Mouse (Mus musculus) liver, embryonic 12.5 days (tissue): ENCODE measurements around the gene Bsg. TPM values are rescaled to one million over a fixed set of nuclear protein-coding genes. Genes with fewer than 3 reads are reported as not detected.

Experiments
- ATAC-seq: fragments of 200-750 bp; cut with Nextera tagmentation; 2 replicates; pipeline ENCODE4 v1.8.0; 2017; ENCODE audit warnings: moderate number of reproducible peaks, mild to moderate bottlenecking, moderate library complexity
- H3K27ac ChIP-seq: fragments of 300-500 bp; sonication (generic); 2 replicates; pipeline ENCODE4 v1.5.1; 2016; ENCODE audit warnings: mild to moderate bottlenecking
- H3K27me3 ChIP-seq: fragments of 300-500 bp; sonication (generic); replicated peaks from 2 replicates; pipeline ENCODE4 v1.6.1; 2016; ENCODE audit warnings: mild to moderate bottlenecking, moderate library complexity
- H3K36me3 ChIP-seq: fragments of 300-500 bp; sonication (generic); 2 replicates; pipeline ENCODE4 v1.6.1; 2016; ENCODE audit warnings: mild to moderate bottlenecking, moderate library complexity
- H3K4me1 ChIP-seq: fragments of 300-500 bp; sonication (generic); 2 replicates; pipeline ENCODE4 v1.6.1; 2016
- H3K4me2 ChIP-seq: fragments of 300-500 bp; sonication (generic); 2 replicates; pipeline ENCODE4 v1.6.1; 2016; ENCODE audit warnings: mild to moderate bottlenecking, moderate library complexity
- H3K4me3 ChIP-seq: fragments of 300-500 bp; sonication (generic); 2 replicates; pipeline ENCODE4 v1.5.1; 2016; ENCODE audit warnings: mild to moderate bottlenecking, moderate library complexity
- H3K9ac ChIP-seq: fragments of 300-500 bp; sonication (generic); 2 replicates; pipeline ENCODE4 v1.6.1; 2016; ENCODE audit warnings: mild to moderate bottlenecking, moderate library complexity
- H3K9me3 ChIP-seq: fragments of 300-500 bp; sonication (generic); replicated peaks from 2 replicates; pipeline ENCODE4 v1.6.1; 2016; ENCODE audit warnings: mild to moderate bottlenecking, moderate library complexity
- WGBS: fragments of 180-500 bp; shearing (Covaris S2); methylation state at CpG from one replicate; pipeline ENCODE4 v1.1.7; 2016; ENCODE audit not compliant: insufficient replicate concordance; 5-methylcytosine and 5-hydroxymethylcytosine counted together
- polyA plus RNA-seq: library from polyadenylated mRNA; unstranded; fragments of >200 nt; fragmentation: Nextera tagmentation; extraction: Ambion mirVana; gene quantifications from 2 replicates; pipeline ENCODE4 v1.2.1, GENCODE M21; 2016

Bsg gene
- polyA plus RNA-seq, 1 experiment from 2014 or later: 1,045 TPM

DNA sequence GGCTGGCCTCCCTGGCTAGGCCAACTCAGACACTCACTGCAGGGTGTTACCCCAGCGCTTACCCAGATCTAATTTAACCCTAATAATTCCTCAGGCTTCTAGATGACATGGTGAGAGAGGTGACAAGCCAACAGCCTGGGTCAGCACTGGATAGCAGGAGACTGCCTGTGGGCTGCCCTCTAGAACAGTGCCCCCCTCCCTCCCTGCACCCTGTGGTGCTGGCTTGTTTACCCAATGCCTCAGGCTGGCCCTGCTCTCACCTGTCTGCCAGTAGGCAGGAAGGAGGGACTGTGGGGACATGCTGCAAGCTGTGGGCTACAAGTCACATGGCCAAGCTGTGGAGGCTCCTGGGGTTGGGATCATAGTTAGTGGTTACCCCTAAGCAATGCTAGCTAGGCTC is 2.9 kb downstream of the Bsg start:
- H3K4me2 ChIP-seq: peak overlapping the region; percentile 91
- H3K4me3 ChIP-seq: peak overlapping the region; percentile 89
- no peaks in the 10 kb centered on the region for H3K27me3 ChIP-seq
- peak overlapping the region; percentile 98 for H3K9ac ChIP-seq
- WGBS: 58% methylated on average over 1 of the region's 1 CpGs
- H3K36me3 ChIP-seq: peaks cover 61% of the 10 kb centered on the region
- peak overlapping the region; percentile 96 for H3K27ac ChIP-seq
- no peak for ATAC-seq
- peaks cover 77% of the 10 kb centered on the region for H3K4me1 ChIP-seq
- H3K9me3 ChIP-seq: no peaks in the 10 kb centered on the region

GRCm38 (mm10) chr10:79707759-79708158 is 3.5 kb downstream of the Bsg start:
- peaks cover 62% of the 10 kb centered on the region for H3K36me3 ChIP-seq

GRCm38 (mm10) chr10:79708668-79709067 is 4.4 kb downstream of the Bsg start:
- no peaks in the 10 kb centered on the region for H3K9me3 ChIP-seq
- H3K4me1 ChIP-seq: peaks cover 89% of the 10 kb centered on the region
- peak overlapping the region; percentile 18 for H3K4me3 ChIP-seq
- H3K27me3 ChIP-seq: peaks cover under 1% of the 10 kb centered on the region; the same call in 1 of the 2 replicates
- H3K4me2 ChIP-seq: peak overlapping the region; percentile 91
- ATAC-seq: no peak
- H3K36me3 ChIP-seq: peaks cover 62% of the 10 kb centered on the region
- peak overlapping the region; percentile 98 for H3K9ac ChIP-seq
- 85% methylated on average over 21 of the region's 21 CpGs for WGBS
- H3K27ac ChIP-seq: peak overlapping the region; percentile 96

More at GRCm38 (mm10) chr10:79707759-79708158, 3.5 kb downstream of the Bsg start:
- Histone ChIP-seq H3K4me3 (peak overlapping the region; percentile 89), H3K9ac (peak overlapping the region; percentile 98), H3K4me1 (peaks cover 83% of the 10 kb centered on the region), H3K27me3 (no peaks in the 10 kb centered on the region), H3K27ac (peak overlapping the region; percentile 96), H3K9me3 (no peaks in the 10 kb centered on the region), H3K4me2 (peak overlapping the region; percentile 91)
- ATAC-seq: no peak
- WGBS: 54% methylated on average over 4 of the region's 4 CpGs

DNA sequence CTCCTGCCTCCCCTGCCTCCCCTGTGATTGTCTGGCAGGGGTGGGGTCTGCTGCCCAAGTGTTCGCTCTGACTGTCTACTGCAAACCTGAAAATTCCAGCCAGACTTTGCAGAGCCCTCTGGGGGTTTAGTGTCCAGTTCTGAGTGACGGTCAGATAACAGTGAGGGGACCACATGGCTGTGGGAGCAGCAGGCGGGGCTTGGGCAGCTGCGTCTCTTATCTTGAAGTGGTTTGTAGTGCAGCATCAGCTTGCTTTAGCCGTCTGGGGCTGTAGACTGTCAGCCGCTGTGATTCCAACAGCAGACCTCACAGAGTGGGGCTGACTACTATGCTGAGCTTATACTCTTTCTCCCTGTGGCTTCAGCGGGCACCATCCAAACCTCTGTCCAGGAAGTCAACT is 5.0 kb downstream of the Bsg start:
- H3K9me3 ChIP-seq: no peaks in the 10 kb centered on the region
- H3K27me3 ChIP-seq: peaks cover 7% of the 10 kb centered on the region
- 33% methylated on average over 7 of the region's 7 CpGs for WGBS
- H3K4me1 ChIP-seq: peaks cover 89% of the 10 kb centered on the region
- no peak overlapping the region; the same call in 1 of the 2 replicates for H3K9ac ChIP-seq
- H3K36me3 ChIP-seq: peaks cover 62% of the 10 kb centered on the region
- H3K4me2 ChIP-seq: peak overlapping the region; percentile 91
- ATAC-seq: no peak
- H3K27ac ChIP-seq: peak overlapping the region; percentile 96; the same call in 1 of the 2 replicates
- peak overlapping the region; percentile 18; the same call in 1 of the 2 replicates for H3K4me3 ChIP-seq

DNA sequence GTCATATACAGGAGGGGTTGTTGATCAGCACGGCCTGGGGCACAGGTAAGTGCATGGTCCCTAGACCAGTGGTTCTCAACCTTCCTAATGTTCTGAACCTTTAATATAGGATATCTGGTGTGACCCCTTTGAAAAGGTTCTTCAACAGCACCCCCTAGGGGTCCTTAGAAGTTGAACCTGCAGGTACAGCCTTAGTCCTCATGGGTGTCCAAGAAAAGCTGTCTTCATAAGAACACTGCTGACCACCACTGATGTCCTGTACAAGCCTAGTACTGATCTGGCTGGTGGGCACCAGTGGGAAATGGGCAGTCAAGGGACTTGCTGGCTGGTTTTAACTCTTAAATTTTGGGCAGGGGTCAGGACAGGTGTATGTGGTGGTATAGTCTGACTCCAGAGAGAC is 7.7 kb downstream of the Bsg start:
- 74% methylated on average over 1 of the region's 1 CpGs for WGBS
- H3K9ac ChIP-seq: no peak overlapping the region
- ATAC-seq: peak; percentile 42
- H3K27ac ChIP-seq: peak overlapping the region; percentile 80
- peaks cover 34% of the 10 kb centered on the region for H3K27me3 ChIP-seq
- peaks cover 80% of the 10 kb centered on the region for H3K4me1 ChIP-seq
- H3K9me3 ChIP-seq: no peaks in the 10 kb centered on the region
- H3K4me2 ChIP-seq: 0 out of 2 replicates have a peak overlapping the region, but pooled peaks have one; percentile 52
- H3K4me3 ChIP-seq: no peak overlapping the region
- H3K36me3 ChIP-seq: peaks cover 53% of the 10 kb centered on the region

GRCm38 (mm10) chr10:79712499-79713126 is 8.3 kb downstream of the Bsg start:
- Histone ChIP-seq H3K9ac (peak overlapping the region; percentile 57), H3K27ac (peak overlapping the region; percentile 92), H3K4me3 (no peak overlapping the region), H3K27me3 (peaks cover 40% of the 10 kb centered on the region), H3K4me1 (peaks cover 80% of the 10 kb centered on the region), H3K9me3 (no peaks in the 10 kb centered on the region), H3K4me2 (peak overlapping the region; percentile 52), H3K36me3 (peaks cover 47% of the 10 kb centered on the region)
- ATAC-seq: peak; percentile 94
- WGBS: 12% methylated on average over 4 of the region's 6 CpGs

DNA sequence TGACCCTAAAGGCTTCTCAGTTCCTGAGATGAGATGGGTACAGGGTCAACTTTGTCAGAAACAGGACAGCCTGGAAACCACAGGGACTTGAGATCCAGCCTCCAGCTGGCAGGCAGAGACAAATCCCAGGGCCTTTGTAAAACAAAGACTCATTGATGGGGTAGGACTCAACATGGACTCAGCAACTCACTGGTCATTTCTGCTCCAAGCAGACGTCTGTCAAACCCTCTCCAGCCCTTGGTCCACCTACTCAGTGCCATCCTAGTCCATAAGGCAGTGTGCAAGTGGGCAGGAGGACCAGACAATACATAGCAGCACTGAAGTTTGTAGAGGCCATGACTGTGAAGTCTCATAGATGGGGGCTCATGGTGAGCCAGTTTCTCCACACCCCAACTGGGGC is 8.9 kb downstream of the Bsg start:
- no peak for ATAC-seq
- Histone ChIP-seq H3K27me3 (peaks cover 46% of the 10 kb centered on the region), H3K9ac (peak overlapping the region; percentile 57), H3K36me3 (peaks cover 41% of the 10 kb centered on the region), H3K4me2 (peak overlapping the region; percentile 52), H3K4me3 (no peak overlapping the region), H3K9me3 (no peaks in the 10 kb centered on the region), H3K4me1 (peaks cover 77% of the 10 kb centered on the region), H3K27ac (peak overlapping the region; percentile 92)
- 25% methylated on average over 1 of the region's 1 CpGs for WGBS

GRCm38 (mm10) chr10:79714996-79715395 is 10.7 kb downstream of the Bsg start:
- Histone ChIP-seq H3K27ac (no peak overlapping the region), H3K9me3 (no peaks in the 10 kb centered on the region), H3K4me1 (peaks cover 58% of the 10 kb centered on the region), H3K27me3 (peaks cover 64% of the 10 kb centered on the region), H3K36me3 (peaks cover 23% of the 10 kb centered on the region), H3K9ac (no peak overlapping the region), H3K4me3 (no peak overlapping the region), H3K4me2 (no peak overlapping the region)
- WGBS: 52% methylated on average over 4 of the region's 4 CpGs
- ATAC-seq: no peak

- Histone ChIP-seq H3K27ac (no peak within 1 kb of the TSS), H3K9ac (peak within 1 kb of the TSS; percentile 41; the same call in 1 of the 2 replicates), H3K4me1 (peaks cover 44% of the 10 kb centered on the region), H3K4me2 (peak within 1 kb of the TSS; percentile 86), H3K9me3 (no peaks in the 10 kb centered on the region), H3K36me3 (peaks cover 9% of the 10 kb centered on the region), H3K27me3 (peaks cover 78% of the 10 kb centered on the region), H3K4me3 (peak within 1 kb of the TSS; percentile 66)
- no peak for ATAC-seq
- 2% methylated on average over 58 of the region's 91 CpGs for WGBS
Observed at GRCm38 (mm10) chr10:79716254-79716987, 12.1 kb downstream of the Bsg start, which contains the start of gene Hcn2. Gene Hcn2 (plus strand): TSS chr10:79716634.

GRCm38 (mm10) chr10:79716988-79717355 is 12.7 kb downstream of the Bsg start:
- H3K9me3 ChIP-seq: no peaks in the 10 kb centered on the region
- H3K4me3 ChIP-seq: peak overlapping the region; percentile 66
- H3K4me2 ChIP-seq: peak overlapping the region; percentile 86
- H3K36me3 ChIP-seq: peaks cover 3% of the 10 kb centered on the region
- 4% methylated on average over 44 of the region's 44 CpGs for WGBS
- H3K4me1 ChIP-seq: peaks cover 39% of the 10 kb centered on the region
- ATAC-seq: no peak
- H3K9ac ChIP-seq: peak overlapping the region; percentile 41; the same call in 1 of the 2 replicates
- H3K27ac ChIP-seq: no peak overlapping the region
- H3K27me3 ChIP-seq: peaks cover 84% of the 10 kb centered on the region

GRCm38 (mm10) chr10:79717640-79718357 is 13.5 kb downstream of the Bsg start:
- 5% methylated on average over 43 of the region's 43 CpGs for WGBS
- peaks cover 92% of the 10 kb centered on the region for H3K27me3 ChIP-seq
- ATAC-seq: no peak

More at GRCm38 (mm10) chr10:79717640-79718357, 13.5 kb downstream of the Bsg start:
- Histone ChIP-seq H3K4me1 (peaks cover 30% of the 10 kb centered on the region), H3K27ac (no peak overlapping the region), H3K36me3 (no peaks in the 10 kb centered on the region), H3K9ac (no peak overlapping the region), H3K4me3 (peak overlapping the region; percentile 66; the same call in 1 of the 2 replicates), H3K4me2 (peak overlapping the region; percentile 86), H3K9me3 (no peaks in the 10 kb centered on the region)
